Mouse (Mus musculus) limb, embryonic 15.5 days (tissue): ENCODE measurements around the gene Fbxw7. TPM values are rescaled to one million over a fixed set of nuclear protein-coding genes. Genes with fewer than 3 reads are reported as not detected.
"Not testable (repeated sequence)": the region's sequence is repeated elsewhere in the genome, so short reads cannot be mapped to it uniquely, and the experiment has no call there.

Experiments used
- ATAC-seq: fragments of 200-750 bp; cut with Nextera tagmentation; 2 replicates; pipeline ENCODE4 v1.8.0; 2017; ENCODE audit warnings: low read depth, moderate TSS enrichment; ENCODE audit not compliant: insufficient number of reproducible peaks, low FRiP score, low TSS enrichment
- H3K27ac ChIP-seq: fragments of 300-500 bp; sonication (generic); 2 replicates; pipeline ENCODE4 v1.5.1; 2015; ENCODE audit warnings: moderate library complexity, mild to moderate bottlenecking, inconsistent platforms
- H3K27me3 ChIP-seq: fragments of 300-500 bp; sonication (generic); 2 replicates; pipeline ENCODE4 v1.6.1; 2015; ENCODE audit warnings: inconsistent platforms
- H3K36me3 ChIP-seq: fragments of 300-500 bp; sonication (generic); 2 replicates; pipeline ENCODE4 v1.6.1; 2015; ENCODE audit warnings: inconsistent platforms
- H3K4me1 ChIP-seq: fragments of 300-500 bp; sonication (generic); 2 replicates; pipeline ENCODE4 v1.6.1; 2015; ENCODE audit warnings: inconsistent platforms
- H3K4me2 ChIP-seq: fragments of 300-500 bp; sonication (generic); 2 replicates; pipeline ENCODE4 v1.6.1; 2015; ENCODE audit warnings: mild to moderate bottlenecking, inconsistent platforms
- H3K4me3 ChIP-seq: fragments of 300-500 bp; sonication (generic); 2 replicates; pipeline ENCODE4 v1.5.1; 2015; ENCODE audit warnings: mild to moderate bottlenecking, inconsistent platforms
- H3K9ac ChIP-seq: fragments of 300-500 bp; sonication (generic); 2 replicates; pipeline ENCODE4 v1.6.1; 2015; ENCODE audit warnings: inconsistent platforms
- H3K9me3 ChIP-seq: fragments of 300-500 bp; sonication (generic); 2 replicates; pipeline ENCODE4 v1.6.1; 2016; ENCODE audit warnings: inconsistent platforms
- WGBS: fragments of 180-500 bp; shearing (Covaris S2); methylation state at CpG from one replicate; pipeline ENCODE4 v1.1.7; 2015; 5-methylcytosine and 5-hydroxymethylcytosine counted together
- polyA plus RNA-seq: library from polyadenylated mRNA; unstranded; fragments of >200 nt; fragmentation: Nextera tagmentation; extraction: Ambion mirVana; gene quantifications from 2 replicates; pipeline ENCODE4 v1.2.1, GENCODE M21; 2015

Fbxw7 gene
- polyA plus RNA-seq, 1 experiment from 2014 or later = 11.4 TPM

DNA sequence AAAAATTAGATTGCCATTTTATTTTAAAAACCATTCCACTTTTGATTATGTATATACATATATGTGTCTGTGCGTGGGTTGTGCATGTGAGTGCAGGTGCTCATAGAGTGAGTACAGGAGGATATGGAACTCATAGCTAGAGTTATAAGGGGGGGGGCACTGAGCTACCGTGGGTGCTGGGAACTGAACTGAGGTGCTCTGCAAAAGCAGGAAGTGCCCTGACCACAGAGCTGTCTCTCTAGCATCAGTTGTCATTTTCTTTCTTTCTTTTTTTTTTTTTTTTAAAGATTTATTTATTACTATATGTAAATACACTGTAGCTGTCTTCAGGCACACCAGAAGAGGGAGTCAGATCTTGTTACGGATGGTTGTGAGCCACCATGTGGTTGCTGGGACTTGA, 46.7 kb downstream of the Fbxw7 start:
- not testable (repeated sequence) for H3K4me2 ChIP-seq, H3K4me1 ChIP-seq, H3K9me3 ChIP-seq, H3K27me3 ChIP-seq, H3K36me3 ChIP-seq, H3K4me3 ChIP-seq, H3K27ac ChIP-seq, H3K9ac ChIP-seq, ATAC-seq
- WGBS = 92% methylated on average over 3 of the region's 3 CpGs

DNA sequence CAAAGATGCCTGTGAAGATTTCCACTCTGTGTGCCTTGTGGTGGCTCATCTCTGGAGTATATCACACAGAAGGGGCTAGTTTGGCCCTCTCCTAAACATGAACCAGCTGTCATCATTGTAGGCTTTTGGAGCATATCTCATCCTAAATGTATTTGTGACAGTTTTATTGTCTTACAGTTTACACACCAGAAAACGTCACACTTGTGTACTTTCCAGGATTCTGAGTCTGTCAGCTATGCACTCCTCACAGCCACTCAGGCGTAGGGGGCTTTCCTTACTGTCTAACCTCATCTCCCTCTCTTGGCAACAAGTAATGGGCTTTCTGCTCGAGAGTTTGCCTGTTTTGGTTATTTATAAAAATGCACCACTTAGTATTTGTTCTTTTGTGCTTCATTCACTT, 50.6 kb downstream of the Fbxw7 start:
- Histone ChIP-seq H3K4me2 (no peak overlapping the region), H3K4me3 (no peak overlapping the region), H3K27me3 (no peaks in the 10 kb centered on the region), H3K9me3 (no peaks in the 10 kb centered on the region), H3K9ac (no peak overlapping the region), H3K27ac (no peak overlapping the region), H3K36me3 (no peaks in the 10 kb centered on the region), H3K4me1 (no peaks in the 10 kb centered on the region)
- no peak for ATAC-seq
- WGBS = 64% methylated on average over 3 of the region's 3 CpGs

DNA sequence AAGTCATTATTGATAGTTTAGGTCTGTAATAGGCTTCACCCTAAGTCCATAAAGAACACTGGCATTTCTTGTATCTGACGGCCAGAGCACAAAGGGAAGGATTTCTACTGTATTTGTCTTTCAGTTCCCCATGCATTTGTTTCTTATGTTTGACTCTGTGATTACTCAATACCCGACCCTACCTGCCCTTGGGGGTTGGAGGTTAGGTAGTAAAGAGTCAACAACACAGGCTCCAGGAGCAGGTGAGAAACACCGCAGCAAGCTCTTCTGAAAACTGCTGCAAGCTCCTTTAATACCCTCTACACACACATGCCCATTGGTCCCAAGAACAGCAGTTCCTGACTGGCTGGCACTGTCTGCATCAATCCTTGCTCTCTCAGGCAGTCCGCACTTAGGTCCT, 51.8 kb downstream of the Fbxw7 start:
- H3K4me1 ChIP-seq = no peaks in the 10 kb centered on the region
- 60% methylated on average over 4 of the region's 4 CpGs for WGBS
- H3K4me3 ChIP-seq = no peak overlapping the region
- H3K9ac ChIP-seq = no peak overlapping the region
- ATAC-seq = no peak
- no peak overlapping the region for H3K4me2 ChIP-seq
- H3K36me3 ChIP-seq = no peaks in the 10 kb centered on the region
- H3K27ac ChIP-seq = no peak overlapping the region
- H3K27me3 ChIP-seq = no peaks in the 10 kb centered on the region
- no peaks in the 10 kb centered on the region for H3K9me3 ChIP-seq

DNA sequence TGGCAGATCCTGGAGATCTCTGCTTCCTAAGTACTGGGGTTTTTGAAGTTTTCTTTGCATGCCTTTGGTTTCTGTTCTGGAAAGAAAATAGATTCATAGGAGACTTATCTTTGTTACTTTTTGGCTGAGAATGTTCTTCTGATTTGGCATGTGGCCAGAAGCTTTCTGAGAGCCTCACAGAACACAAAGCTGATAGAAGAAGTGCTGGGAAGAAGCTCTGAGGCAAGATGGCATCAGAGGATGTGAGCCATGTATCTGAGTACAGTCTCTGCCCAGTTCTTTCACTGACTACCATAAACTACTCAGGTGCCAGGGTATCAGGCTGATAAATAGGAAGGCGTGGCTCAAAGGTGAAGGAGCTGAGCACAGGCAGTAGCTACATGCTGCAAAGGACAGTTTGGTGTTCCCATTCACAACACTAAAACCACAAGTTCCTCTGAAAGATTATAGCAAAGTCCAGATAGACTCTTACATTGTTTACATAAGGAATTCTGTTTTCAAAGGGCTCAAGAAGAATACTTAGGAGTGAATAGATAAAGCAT, 52.4 kb downstream of the Fbxw7 start:
- WGBS = 57% methylated on average over 1 of the region's 1 CpGs
- H3K9me3 ChIP-seq = no peaks in the 10 kb centered on the region

DNA sequence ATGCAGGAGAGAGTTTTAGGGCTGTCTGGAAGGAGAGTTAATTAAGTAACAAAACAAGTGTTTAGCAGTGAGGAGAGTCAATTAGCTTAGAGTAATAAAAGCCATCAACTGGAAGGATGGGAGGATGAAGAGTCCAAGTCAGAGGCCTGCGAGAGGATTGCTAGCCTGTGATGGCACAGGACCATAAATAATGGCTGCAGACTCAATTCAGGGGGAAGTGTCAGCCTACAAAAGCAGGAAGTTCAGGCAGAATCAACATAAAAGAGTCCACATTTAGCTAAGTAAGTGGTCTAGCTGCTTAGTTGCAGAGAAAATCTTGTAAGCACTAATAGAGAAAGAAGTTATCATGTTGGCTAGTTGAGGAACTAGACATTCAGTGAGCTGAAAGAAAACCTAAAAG, 52.9 kb downstream of the Fbxw7 start:
- no peak for ATAC-seq
- no peaks in the 10 kb centered on the region for H3K27me3 ChIP-seq
- 27% methylated on average over 1 of the region's 1 CpGs for WGBS

More for the DNA sequence above, 52.4 kb downstream of the Fbxw7 start:
- no peaks in the 10 kb centered on the region for H3K4me1 ChIP-seq
- H3K4me3 ChIP-seq = no peak overlapping the region
- no peak overlapping the region for H3K9ac ChIP-seq
- H3K36me3 ChIP-seq = no peaks in the 10 kb centered on the region
- no peaks in the 10 kb centered on the region for H3K27me3 ChIP-seq
- no peak overlapping the region for H3K27ac ChIP-seq
- H3K4me2 ChIP-seq = no peak overlapping the region
- no peak for ATAC-seq

DNA sequence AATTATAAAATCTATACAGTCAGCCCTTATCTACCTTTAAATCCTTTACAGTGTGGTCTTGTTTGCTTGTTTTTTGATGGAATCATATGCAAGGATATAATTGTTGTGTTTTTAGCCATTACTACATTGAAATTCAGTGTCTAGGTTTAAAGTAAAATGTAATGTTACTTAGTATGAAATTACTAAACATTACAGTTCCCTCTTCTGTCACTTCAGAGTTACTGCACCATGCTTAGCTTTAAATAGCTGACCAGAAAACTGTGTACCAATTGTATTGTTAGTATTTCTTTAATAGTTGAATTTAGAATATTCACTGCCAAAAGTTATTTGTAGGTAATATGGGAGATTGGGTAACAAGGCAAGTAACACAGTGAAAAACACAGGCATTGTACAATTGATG, 55.1 kb downstream of the Fbxw7 start:
- Histone ChIP-seq H3K4me2 (no peak overlapping the region), H3K36me3 (no peaks in the 10 kb centered on the region), H3K9me3 (no peaks in the 10 kb centered on the region)

More for the DNA sequence above, 52.9 kb downstream of the Fbxw7 start:
- Histone ChIP-seq H3K9me3 (no peaks in the 10 kb centered on the region), H3K4me1 (no peaks in the 10 kb centered on the region), H3K27ac (no peak overlapping the region), H3K4me3 (no peak overlapping the region), H3K4me2 (no peak overlapping the region), H3K9ac (no peak overlapping the region), H3K36me3 (no peaks in the 10 kb centered on the region)

DNA sequence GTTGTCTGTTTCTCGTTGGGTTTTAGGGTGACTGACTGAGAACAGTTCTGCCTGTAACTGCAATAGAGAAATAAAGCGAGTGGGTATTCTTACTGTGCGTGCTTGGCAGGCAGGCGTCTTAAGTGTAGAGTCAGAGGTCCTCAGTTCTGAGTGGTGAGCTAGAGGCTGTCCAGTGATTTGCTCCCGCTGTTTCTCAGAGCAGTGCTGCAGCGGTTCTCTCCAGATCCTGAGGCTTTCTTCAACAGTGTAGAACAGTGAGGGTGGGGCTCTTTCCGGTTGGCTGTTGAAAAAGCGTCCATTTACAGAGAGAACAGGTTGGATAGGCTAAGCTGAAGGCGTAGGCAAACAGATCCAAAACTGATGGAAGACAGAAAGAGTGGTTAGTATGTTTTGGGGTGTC, 60.2 kb downstream of the Fbxw7 start:
- H3K9ac ChIP-seq = no peak overlapping the region
- WGBS = 69% methylated on average over 9 of the region's 9 CpGs
- no peak for ATAC-seq
- no peaks in the 10 kb centered on the region for H3K27me3 ChIP-seq
- H3K9me3 ChIP-seq = no peaks in the 10 kb centered on the region
- H3K36me3 ChIP-seq = no peaks in the 10 kb centered on the region
- no peak overlapping the region for H3K4me2 ChIP-seq
- 0 out of 2 replicates have a peak, but pooled peaks cover 4% of the 10 kb centered on the region for H3K4me1 ChIP-seq
- no peak overlapping the region for H3K27ac ChIP-seq
- no peak overlapping the region for H3K4me3 ChIP-seq

More for the DNA sequence above, 55.1 kb downstream of the Fbxw7 start:
- H3K9ac ChIP-seq = no peak overlapping the region
- H3K27me3 ChIP-seq = no peaks in the 10 kb centered on the region
- no peak overlapping the region for H3K4me3 ChIP-seq
- no peak overlapping the region for H3K27ac ChIP-seq
- no peak for ATAC-seq
- H3K4me1 ChIP-seq = 0 out of 2 replicates have a peak, but pooled peaks cover under 1% of the 10 kb centered on the region

DNA sequence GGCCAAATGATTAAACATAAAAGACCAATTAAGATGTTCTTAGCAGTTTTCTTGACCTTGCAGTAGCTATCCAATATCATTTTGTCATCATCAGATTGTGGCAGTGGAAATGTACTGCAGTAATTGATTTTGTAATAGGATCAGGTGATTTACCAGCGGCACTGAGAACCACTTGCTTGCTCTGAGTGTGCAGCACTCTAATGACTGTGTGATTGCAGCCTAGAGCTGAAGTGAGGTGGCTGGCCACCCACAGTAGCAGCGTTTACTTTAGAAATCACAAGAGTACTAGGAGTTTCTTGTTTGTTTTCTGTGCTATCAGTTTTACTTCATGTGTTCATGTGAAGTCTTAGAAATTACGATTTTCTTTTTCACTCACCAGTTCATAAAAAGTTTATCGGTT, 61.1 kb downstream of the Fbxw7 start:
- no peak overlapping the region for H3K4me3 ChIP-seq
- no peak for ATAC-seq
- H3K9ac ChIP-seq = no peak overlapping the region
- H3K36me3 ChIP-seq = no peaks in the 10 kb centered on the region
- no peak overlapping the region for H3K4me2 ChIP-seq
- H3K4me1 ChIP-seq = 0 out of 2 replicates have a peak, but pooled peaks cover 4% of the 10 kb centered on the region
- no peaks in the 10 kb centered on the region for H3K27me3 ChIP-seq
- H3K27ac ChIP-seq = no peak overlapping the region
- WGBS = 73% methylated on average over 4 of the region's 4 CpGs
- no peaks in the 10 kb centered on the region for H3K9me3 ChIP-seq

DNA sequence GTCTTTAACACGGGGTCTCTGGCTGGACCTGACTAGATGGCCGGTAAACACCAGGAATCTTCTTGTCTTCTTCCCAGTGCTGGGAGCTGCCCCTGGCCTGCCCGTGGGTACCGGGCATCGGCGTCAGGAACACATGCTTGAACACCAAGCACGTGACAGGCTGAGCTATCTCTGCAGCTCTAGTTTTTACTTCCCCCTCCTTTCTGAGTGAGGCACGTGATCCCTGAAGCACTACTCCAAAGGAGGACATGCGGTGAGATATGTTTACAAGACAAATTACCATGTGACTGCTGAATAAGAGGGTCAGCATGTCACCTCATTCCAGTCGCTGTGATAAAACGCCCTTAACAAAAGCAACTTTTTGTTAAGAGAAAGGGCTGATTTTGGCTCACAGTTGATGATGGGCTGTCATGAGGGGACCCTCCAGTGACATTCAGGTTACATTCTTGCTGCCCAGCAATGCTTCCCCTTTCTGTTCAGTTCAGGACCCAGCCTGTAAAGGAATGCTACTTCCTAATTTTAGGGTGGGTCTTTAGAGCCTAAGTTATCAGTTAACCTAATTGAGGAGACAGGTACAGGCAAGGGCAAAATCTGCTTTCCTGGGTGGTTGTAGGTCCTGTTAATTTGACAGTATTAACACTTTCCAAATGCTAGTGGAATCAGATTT, 68.9 kb downstream of the Fbxw7 start:
- no peaks in the 10 kb centered on the region for H3K9me3 ChIP-seq
- WGBS = 57% methylated on average over 11 of the region's 11 CpGs
- H3K9ac ChIP-seq = no peak overlapping the region
- no peak overlapping the region for H3K4me3 ChIP-seq
- no peak for ATAC-seq
- no peaks in the 10 kb centered on the region for H3K36me3 ChIP-seq
- no peak overlapping the region for H3K4me2 ChIP-seq
- H3K27ac ChIP-seq = no peak overlapping the region
- 0 out of 2 replicates have a peak, but pooled peaks cover 3% of the 10 kb centered on the region for H3K4me1 ChIP-seq
- H3K27me3 ChIP-seq = no peaks in the 10 kb centered on the region

DNA sequence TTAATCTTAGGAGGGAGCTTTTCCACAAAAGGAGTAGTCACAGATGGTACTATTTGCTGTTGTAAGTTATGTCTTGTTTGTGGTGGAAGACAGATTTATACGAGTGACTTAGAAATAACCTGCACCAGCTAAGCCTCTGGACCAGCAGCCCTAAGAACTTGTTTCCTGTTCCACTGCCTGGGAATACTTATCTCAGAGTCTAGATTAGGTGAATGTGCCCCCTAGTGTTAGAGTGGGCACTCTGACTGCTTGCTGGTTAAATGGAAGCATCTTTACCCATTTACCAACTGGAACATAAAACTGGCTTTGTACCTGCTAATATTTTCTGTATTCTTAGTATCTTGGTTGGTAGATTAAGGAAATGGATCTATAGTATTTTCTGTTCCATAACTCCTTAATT, 74.6 kb downstream of the Fbxw7 start:
- WGBS = 33% methylated on average over 1 of the region's 1 CpGs
- Histone ChIP-seq H3K4me2 (no peak overlapping the region), H3K36me3 (no peaks in the 10 kb centered on the region), H3K27ac (no peak overlapping the region), H3K27me3 (no peaks in the 10 kb centered on the region), H3K9ac (no peak overlapping the region), H3K4me1 (no peaks in the 10 kb centered on the region), H3K9me3 (no peaks in the 10 kb centered on the region), H3K4me3 (no peak overlapping the region)
- ATAC-seq = no peak

DNA sequence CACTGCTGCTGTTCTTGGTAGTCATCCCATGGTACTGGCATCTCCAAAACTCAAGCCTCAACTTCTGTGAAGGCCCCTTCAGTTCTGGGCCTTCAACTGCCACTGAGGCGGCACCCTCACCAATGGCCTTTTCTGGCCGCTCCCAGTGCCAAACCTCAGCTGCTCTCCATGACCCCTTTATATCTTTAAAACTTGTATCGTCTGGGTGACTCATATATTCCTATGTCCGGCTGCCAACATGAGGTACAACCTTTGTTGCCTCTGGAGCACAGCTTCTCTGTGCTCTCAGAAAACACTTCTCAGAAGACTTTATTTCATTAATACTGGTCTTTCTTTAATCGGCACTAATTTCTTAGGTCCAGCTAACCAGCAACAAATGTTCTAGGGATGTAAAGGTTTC, 75.9 kb downstream of the Fbxw7 start:
- no peak overlapping the region for H3K27ac ChIP-seq
- no peaks in the 10 kb centered on the region for H3K4me1 ChIP-seq
- WGBS = 88% methylated on average over 5 of the region's 5 CpGs
- no peaks in the 10 kb centered on the region for H3K36me3 ChIP-seq
- H3K4me3 ChIP-seq = no peak overlapping the region
- H3K9ac ChIP-seq = no peak overlapping the region
- no peaks in the 10 kb centered on the region for H3K27me3 ChIP-seq
- H3K9me3 ChIP-seq = no peaks in the 10 kb centered on the region
- no peak for ATAC-seq
- no peak overlapping the region for H3K4me2 ChIP-seq

DNA sequence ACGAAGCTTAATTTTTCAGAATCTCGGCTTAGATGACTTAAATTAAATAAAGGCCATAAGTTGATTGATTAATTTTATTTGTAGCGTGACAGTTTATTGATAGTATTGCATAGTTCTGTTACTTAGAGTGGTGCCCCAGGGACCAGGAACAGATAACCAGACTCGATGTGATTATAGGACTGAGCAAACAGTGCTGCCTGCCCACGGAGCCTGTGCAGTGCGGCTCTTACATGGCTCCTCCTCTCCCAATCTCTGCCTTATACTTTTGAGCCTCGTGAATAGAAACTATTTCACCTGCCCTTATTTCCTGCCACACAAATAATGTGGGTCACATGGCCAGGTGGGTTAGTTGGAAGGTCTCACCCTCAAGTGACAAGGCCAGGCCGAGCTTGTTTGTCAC, 82.9 kb downstream of the Fbxw7 start:
- ATAC-seq = no peak
- H3K4me2 ChIP-seq = no peak overlapping the region
- H3K9me3 ChIP-seq = no peaks in the 10 kb centered on the region
- no peaks in the 10 kb centered on the region for H3K4me1 ChIP-seq
- H3K9ac ChIP-seq = no peak overlapping the region
- no peak overlapping the region for H3K4me3 ChIP-seq
- WGBS = 88% methylated on average over 8 of the region's 8 CpGs
- no peak overlapping the region for H3K27ac ChIP-seq
- no peaks in the 10 kb centered on the region for H3K36me3 ChIP-seq
- H3K27me3 ChIP-seq = no peaks in the 10 kb centered on the region

DNA sequence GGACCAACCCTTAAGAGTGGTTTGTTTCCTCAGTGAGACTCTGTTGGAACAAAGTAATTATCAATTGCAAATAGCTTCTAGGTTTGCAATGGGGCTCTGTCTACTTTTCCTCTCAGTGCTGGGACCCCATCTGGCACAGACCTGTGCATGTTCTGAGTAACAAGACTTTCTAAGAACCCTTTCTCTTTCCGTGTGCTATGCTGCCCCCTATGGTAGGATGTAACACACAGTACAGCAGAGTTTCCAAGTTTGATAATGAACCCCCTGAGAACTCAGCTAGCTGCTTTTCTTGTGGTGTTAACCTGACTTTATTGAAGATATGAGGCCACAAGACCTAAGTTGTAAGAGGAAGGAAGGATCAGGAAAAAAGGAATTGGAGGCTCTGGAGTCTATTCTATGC, 91.5 kb downstream of the Fbxw7 start:
- no peak overlapping the region for H3K9ac ChIP-seq
- H3K36me3 ChIP-seq = no peaks in the 10 kb centered on the region
- ATAC-seq = no peak
- no peaks in the 10 kb centered on the region for H3K27me3 ChIP-seq
- H3K4me1 ChIP-seq = no peaks in the 10 kb centered on the region
- H3K4me2 ChIP-seq = no peak overlapping the region
- 20% methylated on average over 1 of the region's 1 CpGs for WGBS
- no peak overlapping the region for H3K27ac ChIP-seq
- no peak overlapping the region for H3K4me3 ChIP-seq
- H3K9me3 ChIP-seq = no peaks in the 10 kb centered on the region
